Mouse (Mus musculus): ENCODE results near the gene Olfr835.

DNA sequence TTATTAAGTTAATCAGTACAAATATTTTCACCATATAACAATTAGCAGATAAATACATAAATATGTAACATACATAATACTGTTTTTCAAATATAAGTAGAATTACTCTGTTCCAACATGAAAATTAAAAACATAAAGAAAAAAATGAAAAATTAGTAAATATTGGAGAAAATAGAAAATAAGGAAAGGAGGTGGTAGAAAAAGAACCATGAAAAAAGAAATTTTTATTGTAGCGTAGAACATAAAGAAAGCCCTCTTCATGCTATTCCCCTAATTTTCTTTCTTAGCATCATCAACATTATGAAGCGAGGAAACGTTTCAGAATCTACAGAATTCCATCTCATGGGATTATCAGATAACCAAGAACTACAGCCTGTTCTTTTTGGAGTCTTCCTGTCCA is 44.8 kb upstream of the Olfr835 start, which contains the start of gene Olfr834:
- TF ChIP-seq POLR2A (IDR thresholded peaks at IDR 0.05; ENCODE audit: borderline replicate concordance, low read depth, low read length) = no peak
- TF ChIP-seq CTCF (IDR thresholded peaks at IDR 0.05; ENCODE audit: low read depth, low read length) = no peak

Data from bone marrow macrophage, adult 2 months (primary cell).